Mouse (Mus musculus): ENCODE measurements around the gene Sinhcaf.
A peak's percentile ranks its signal among the peaks of the same experiment; 100 is the strongest.
"Not testable (repeated sequence)": the region's sequence is repeated elsewhere in the genome, so short reads cannot be mapped to it uniquely, and the experiment has no call there.

Gene Sinhcaf

GRCm38 (mm10) chr6:148946409-148946742, at the start of gene Sinhcaf:
Gene Sinhcaf (minus strand): TSS chr6:148946467.
- peak; percentile 99 to 100 for DNase-seq (ENCODE audit: low spot score in 2 of 2)

GRCm38 (mm10) chr6:148994327-148994999, 48.2 kb upstream of the Sinhcaf start:
- DNase-seq (ENCODE audit: low spot score in 2 of 2), result no peak

GRCm38 (mm10) chr6:148993117-148994077, 47.1 kb upstream of the Sinhcaf start:
- peak in 1 of 2 experiments; percentile 11 for DNase-seq (ENCODE audit: low spot score in 2 of 2)

GRCm38 (mm10) chr6:148992373-148993116, 46.3 kb upstream of the Sinhcaf start:
- no peak for DNase-seq (ENCODE audit: low spot score in 2 of 2)

GRCm38 (mm10) chr6:148991660-148992372, 45.5 kb upstream of the Sinhcaf start:
- no peak for DNase-seq (ENCODE audit: low spot score in 2 of 2)

- DNase-seq (ENCODE audit: low spot score in 2 of 2), result not testable (repeated sequence)
These were observed 43.7 kb upstream of the Sinhcaf start for GRCm38 (mm10) chr6:148989792-148990491.

GRCm38 (mm10) chr6:148986003-148986402, 39.7 kb upstream of the Sinhcaf start:
- DNase-seq (ENCODE audit: low spot score in 2 of 2), result peak; percentile 41 to 54

- no peak for DNase-seq (ENCODE audit: low spot score in 2 of 2)
These were observed 34.2 kb upstream of the Sinhcaf start for GRCm38 (mm10) chr6:148980495-148980894.

- DNase-seq (ENCODE audit: low spot score in 2 of 2), result no peak
These were observed 28.8 kb upstream of the Sinhcaf start for GRCm38 (mm10) chr6:148975096-148975495.

GRCm38 (mm10) chr6:148972891-148973290, 26.6 kb upstream of the Sinhcaf start:
- DNase-seq (ENCODE audit: low spot score in 2 of 2), result no peak

GRCm38 (mm10) chr6:148972059-148972848, 26.0 kb upstream of the Sinhcaf start:
- DNase-seq (ENCODE audit: low spot score in 2 of 2), result no peak

GRCm38 (mm10) chr6:148971385-148971940, 25.2 kb upstream of the Sinhcaf start:
- DNase-seq (ENCODE audit: low spot score in 2 of 2), result no peak

GRCm38 (mm10) chr6:148961285-148961684, 15.0 kb upstream of the Sinhcaf start:
- DNase-seq (ENCODE audit: low spot score in 2 of 2), result no peak

- no peak for DNase-seq (ENCODE audit: low spot score in 2 of 2)
These were observed 13.4 kb upstream of the Sinhcaf start for GRCm38 (mm10) chr6:148959540-148960238.

- DNase-seq (ENCODE audit: low spot score in 2 of 2), result no peak
These were observed 12.4 kb upstream of the Sinhcaf start for GRCm38 (mm10) chr6:148958712-148959111.

- DNase-seq (ENCODE audit: low spot score in 2 of 2), result no peak
These were observed 10.8 kb upstream of the Sinhcaf start for GRCm38 (mm10) chr6:148957046-148957445.

GRCm38 (mm10) chr6:148955641-148956420, 9.6 kb upstream of the Sinhcaf start:
- no peak for DNase-seq (ENCODE audit: low spot score in 2 of 2)

GRCm38 (mm10) chr6:148946881-148947405, 676 bp upstream of the Sinhcaf start:
- no peak for DNase-seq (ENCODE audit: low spot score in 2 of 2)

Measured in spleen, postnatal 36 days (tissue).